Mouse (Mus musculus): ENCODE measurements around the gene Zbtb12.

Gene Zbtb12

GRCm38 (mm10) chr17:34865981-34866380 lies 13.3 kb upstream of the Zbtb12 start:
- no peak for DNase-seq (ENCODE audit: low spot score in 2 of 2)

- DNase-seq (ENCODE audit: low spot score in 2 of 2), result no peak
Observed at GRCm38 (mm10) chr17:34874321-34874720, 5.0 kb upstream of the Zbtb12 start.

- no peak for DNase-seq (ENCODE audit: low spot score in 2 of 2)
Observed at GRCm38 (mm10) chr17:34881166-34881565, 1.9 kb downstream of the Zbtb12 start.

- no peak for DNase-seq (ENCODE audit: low spot score in 2 of 2)
Observed at GRCm38 (mm10) chr17:34881683-34882310, 2.5 kb downstream of the Zbtb12 start, which contains the start of gene Gm20547. Gm20547 (minus strand) TSS chr17:34882042.

GRCm38 (mm10) chr17:34883332-34883731 lies 4.0 kb downstream of the Zbtb12 start:
- no peak for DNase-seq (ENCODE audit: low spot score in 2 of 2)

GRCm38 (mm10) chr17:34884704-34885103 lies 5.4 kb downstream of the Zbtb12 start:
- no peak for DNase-seq (ENCODE audit: low spot score in 2 of 2)

- no peak for DNase-seq (ENCODE audit: low spot score in 2 of 2)
Observed at GRCm38 (mm10) chr17:34885615-34886014, 6.3 kb downstream of the Zbtb12 start.

- no peak for DNase-seq (ENCODE audit: low spot score in 2 of 2)
Observed at GRCm38 (mm10) chr17:34887942-34888341, 8.7 kb downstream of the Zbtb12 start.

GRCm38 (mm10) chr17:34890074-34890743 lies 10.9 kb downstream of the Zbtb12 start:
- DNase-seq (ENCODE audit: low spot score in 2 of 2), result no peak

GRCm38 (mm10) chr17:34891377-34891776 lies 12.1 kb downstream of the Zbtb12 start:
- no peak for DNase-seq (ENCODE audit: low spot score in 2 of 2)

- DNase-seq (ENCODE audit: low spot score in 2 of 2), result no peak
Observed at GRCm38 (mm10) chr17:34893072-34893824, 14.0 kb downstream of the Zbtb12 start.

- DNase-seq (ENCODE audit: low spot score in 2 of 2), result peak; percentile 88 to 89
Observed at GRCm38 (mm10) chr17:34894074-34894597, 14.9 kb downstream of the Zbtb12 start.

- peak; percentile 29 to 52 for DNase-seq (ENCODE audit: low spot score in 2 of 2)
Observed at GRCm38 (mm10) chr17:34894801-34895530, 15.7 kb downstream of the Zbtb12 start.

GRCm38 (mm10) chr17:34895724-34896123 lies 16.4 kb downstream of the Zbtb12 start:
- no peak for DNase-seq (ENCODE audit: low spot score in 2 of 2)

- no peak for DNase-seq (ENCODE audit: low spot score in 2 of 2)
Observed at GRCm38 (mm10) chr17:34896366-34896765, 17.1 kb downstream of the Zbtb12 start.

GRCm38 (mm10) chr17:34897373-34898159 lies 18.3 kb downstream of the Zbtb12 start:
- peak; percentile 56 to 67 for DNase-seq (ENCODE audit: low spot score in 2 of 2)

- peak; percentile 73 to 74 for DNase-seq (ENCODE audit: low spot score in 2 of 2)
Observed at GRCm38 (mm10) chr17:34898160-34898586, 18.9 kb downstream of the Zbtb12 start, which contains the start of the genes C2 and Ehmt2. C2 (minus strand) TSS chr17:34898265. Ehmt2 (plus strand) TSS chr17:34898469.

GRCm38 (mm10) chr17:34898706-34899052 lies 19.4 kb downstream of the Zbtb12 start:
- DNase-seq (ENCODE audit: low spot score in 2 of 2), result no peak

GRCm38 (mm10) chr17:34899053-34899889 lies 20.0 kb downstream of the Zbtb12 start:
- DNase-seq (ENCODE audit: low spot score in 2 of 2), result peak; percentile 18 to 25

- DNase-seq (ENCODE audit: low spot score in 2 of 2), result no peak
Observed at GRCm38 (mm10) chr17:34899890-34900243, 20.6 kb downstream of the Zbtb12 start.
